Mouse (Mus musculus): ENCODE results near the gene Sp8.

GRCm38 (mm10) chr12:118846649-118847321 is 656 bp downstream of the Sp8 start:
- TF ChIP-seq POLR2AphosphoS2 (IDR thresholded peaks at IDR 0.05; ENCODE audit: insufficient read length, low read depth) (no peak), POLR2A (IDR thresholded peaks at IDR 0.05; ENCODE audit: insufficient read length, low read depth) (peak; percentile 46), TCF3 (IDR thresholded peaks at IDR 0.05; ENCODE audit: insufficient read length, low read depth) (no peak), MAX (IDR thresholded peaks at IDR 0.05; ENCODE audit: low read depth) (no peak), SRF (IDR thresholded peaks at IDR 0.05; ENCODE audit: control insufficient read depth, insufficient read length, low read depth) (no peak), E2F4 (IDR thresholded peaks at IDR 0.05; ENCODE audit: insufficient read depth) (peak; percentile 80), MYOG (IDR thresholded peaks at IDR 0.05; ENCODE audit: control insufficient read depth in 1 of 3, insufficient read depth in 1 of 3, insufficient read length in 2 of 3, low read depth in 2 of 3) (no peak), MYOD1 (IDR thresholded peaks at IDR 0.05; ENCODE audit: control insufficient read depth in 1 of 3, insufficient read length in 2 of 3, low read depth in 2 of 3) (no peak), REST (IDR thresholded peaks at IDR 0.05; ENCODE audit: insufficient read depth, insufficient read length) (no peak), USF1 (IDR thresholded peaks at IDR 0.05; ENCODE audit: low read depth) (no peak), CEBPB (IDR thresholded peaks at IDR 0.05; ENCODE audit: insufficient read depth, poor library complexity, severe bottlenecking) (no peak)
